Mouse (Mus musculus): ENCODE data around the gene Paxx.

Gene Paxx

GRCm38 (mm10) chr2:25482969-25483368, 22.1 kb upstream of the Paxx start:
- no peak for DNase-seq (ENCODE audit: low spot score)

GRCm38 (mm10) chr2:25480541-25480940, 19.6 kb upstream of the Paxx start:
- no peak for DNase-seq (ENCODE audit: low spot score)

DNA sequence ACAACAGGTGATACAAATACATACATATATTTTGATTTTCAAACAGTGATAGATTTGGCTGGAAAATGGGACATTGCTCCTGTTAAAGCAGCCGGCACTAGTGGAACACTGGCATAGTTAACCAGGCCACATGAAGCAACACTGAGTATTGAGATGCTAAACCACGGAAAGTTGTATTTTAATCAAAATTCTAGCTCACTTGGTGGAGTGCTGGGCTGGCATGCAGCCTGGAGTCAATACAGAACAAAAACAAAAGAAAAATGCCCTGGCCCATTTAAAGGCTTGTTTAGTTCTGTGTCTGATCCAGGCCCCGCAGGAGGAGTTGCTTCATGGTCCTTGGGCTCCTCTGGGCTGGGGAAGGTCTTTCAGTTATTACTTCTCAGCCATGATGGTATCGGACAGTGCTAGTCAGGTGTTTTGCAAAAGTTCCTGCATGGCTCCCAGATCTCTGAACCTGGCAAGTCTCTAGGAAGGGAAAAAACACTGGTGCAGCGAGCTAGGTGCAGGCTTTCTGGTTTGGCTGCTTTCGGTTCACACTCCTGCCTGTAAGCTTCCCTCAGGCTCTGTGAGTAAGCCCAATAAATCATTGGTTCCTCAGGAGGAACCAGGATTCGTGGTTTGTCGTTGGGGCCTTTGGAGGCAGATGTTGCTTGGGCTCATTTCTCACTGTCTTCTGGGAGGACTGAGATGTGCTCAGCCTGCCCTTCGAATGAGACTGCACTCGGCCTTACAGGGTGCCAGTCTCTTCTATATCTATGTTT, 18.8 kb upstream of the Paxx start:
- DNase-seq (ENCODE audit: low spot score) = no peak

DNA sequence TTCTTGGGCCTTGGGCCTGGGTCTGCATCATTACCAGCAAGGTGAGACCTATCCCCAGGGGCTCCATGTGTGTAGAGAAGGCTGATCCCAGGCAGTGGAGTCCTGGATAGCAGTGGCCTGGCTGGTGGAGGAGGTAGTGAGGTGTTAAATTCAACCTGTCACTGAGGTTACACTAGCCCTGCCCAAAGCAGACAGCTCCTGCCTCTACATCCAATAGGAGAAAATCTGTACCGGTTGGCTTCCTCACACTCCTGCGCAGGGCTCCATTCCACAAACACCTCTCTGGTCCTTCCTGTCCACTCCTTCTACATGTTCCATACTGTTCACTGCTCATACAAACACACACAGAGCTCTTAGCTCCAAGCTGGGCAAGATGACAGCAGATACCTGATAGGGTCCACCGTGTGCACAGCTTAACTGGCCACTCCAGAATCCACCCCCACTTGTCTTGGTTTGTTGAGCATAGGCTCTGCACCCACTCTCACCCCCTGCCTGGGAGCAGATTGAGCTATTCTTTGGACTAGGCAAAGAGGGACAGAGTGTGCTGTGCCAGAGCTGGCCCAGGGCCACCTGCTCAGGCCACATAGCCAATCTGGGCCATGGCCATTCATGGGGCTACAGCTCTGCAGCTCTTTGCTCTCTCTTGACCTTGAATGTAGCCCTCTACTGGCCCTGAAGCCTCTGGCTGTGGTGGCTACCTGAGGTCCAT, 17.2 kb upstream of the Paxx start:
- DNase-seq (ENCODE audit: low spot score) = no peak

- no peak for DNase-seq (ENCODE audit: low spot score)
Measured at GRCm38 (mm10) chr2:25477541-25477940, 16.6 kb upstream of the Paxx start.

DNA sequence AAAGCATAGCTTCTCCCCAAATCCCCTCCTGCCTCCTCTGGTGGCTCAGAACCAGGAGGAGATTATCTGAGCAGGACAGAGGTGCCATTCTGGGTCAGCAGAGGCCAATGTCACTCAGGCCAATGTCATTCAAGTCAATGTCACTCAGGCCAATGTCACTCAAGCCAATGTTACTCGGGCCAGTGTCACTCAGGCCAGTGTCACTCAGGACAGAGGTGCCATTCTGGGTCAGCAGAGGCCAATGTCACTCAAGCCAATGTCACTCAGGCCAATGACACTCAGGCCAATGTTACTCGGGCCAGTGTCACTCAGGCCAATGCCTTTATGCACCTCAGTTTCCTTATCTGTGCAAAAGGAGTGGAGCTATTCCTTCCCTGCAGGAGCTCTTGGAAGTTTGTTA, 11.7 kb upstream of the Paxx start:
- no peak for DNase-seq (ENCODE audit: low spot score)

DNA sequence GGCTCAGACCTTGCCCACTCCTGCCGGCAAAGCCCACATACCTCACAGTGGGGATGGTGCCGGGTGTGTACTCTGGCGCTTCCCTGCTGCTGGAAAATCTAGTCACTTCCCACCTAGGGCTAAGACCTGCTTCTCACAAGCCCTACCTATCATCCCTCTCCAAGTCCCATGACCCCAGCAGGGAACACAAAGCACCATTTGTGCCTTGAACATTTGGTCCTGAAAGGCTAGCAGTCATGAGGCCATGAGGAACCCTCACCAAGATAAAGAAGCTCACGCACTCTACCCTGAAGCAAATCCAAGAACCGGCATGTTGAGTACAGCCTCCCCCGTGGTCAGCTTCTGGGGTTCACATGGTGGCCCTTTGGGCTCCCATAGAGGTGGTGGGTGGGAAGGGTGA, 9.1 kb upstream of the Paxx start, which contains the start of gene Ptgds:
Gene Ptgds (minus strand): TSS at position 78 of the 400 bp plus-strand sequence.
- no peak for DNase-seq (ENCODE audit: low spot score)

- no peak for DNase-seq (ENCODE audit: low spot score)
Measured at GRCm38 (mm10) chr2:25468962-25469915, 8.3 kb upstream of the Paxx start.

GRCm38 (mm10) chr2:25467606-25468303, 6.9 kb upstream of the Paxx start:
- no peak for DNase-seq (ENCODE audit: low spot score)

DNA sequence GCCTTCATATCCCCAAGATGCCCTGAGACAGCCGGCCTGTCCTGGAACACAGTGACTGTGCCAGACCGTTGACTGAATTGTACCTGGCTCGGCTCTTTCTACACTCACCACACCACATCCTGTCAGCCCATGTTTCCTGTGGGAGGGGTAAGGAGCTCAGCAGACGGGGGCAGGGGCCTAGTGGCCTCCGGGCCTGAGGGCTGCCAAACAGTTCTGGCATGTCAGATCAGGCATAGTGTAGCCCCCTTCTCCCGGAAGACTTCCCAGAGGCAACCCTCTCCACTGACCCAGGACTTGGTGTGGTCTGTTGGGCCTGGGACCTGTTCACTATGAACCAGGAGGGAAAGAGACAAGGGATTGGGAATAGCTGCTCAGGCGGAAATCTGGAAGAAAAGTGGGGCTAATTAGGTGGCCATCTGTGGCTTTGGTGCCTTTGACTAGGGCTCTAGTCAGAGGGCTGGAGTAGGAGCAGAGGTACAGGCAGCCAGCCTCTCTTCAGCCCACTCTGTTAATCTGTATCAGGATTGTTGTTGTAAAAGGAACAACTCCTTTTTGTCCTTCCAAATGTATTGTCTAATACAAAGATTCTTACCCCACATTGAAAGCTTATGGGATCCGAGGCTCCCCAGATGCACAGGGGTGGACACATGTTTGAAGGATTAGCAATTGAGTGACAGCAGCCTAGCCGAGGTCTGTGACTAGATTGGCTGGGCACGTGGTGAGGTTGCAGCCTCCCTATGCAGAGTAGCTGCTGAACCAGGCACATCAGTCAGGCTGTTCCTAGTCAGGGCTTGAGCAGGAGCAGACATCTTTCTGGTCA, 5.1 kb upstream of the Paxx start:
- DNase-seq (ENCODE audit: low spot score) = no peak

GRCm38 (mm10) chr2:25465256-25465655, 4.4 kb upstream of the Paxx start:
- DNase-seq (ENCODE audit: low spot score) = no peak

- no peak for DNase-seq (ENCODE audit: low spot score)
Measured at GRCm38 (mm10) chr2:25463630-25464029, 2.7 kb upstream of the Paxx start.

GRCm38 (mm10) chr2:25461407-25461806, 513 bp upstream of the Paxx start:
- DNase-seq (ENCODE audit: low spot score) = no peak

DNA sequence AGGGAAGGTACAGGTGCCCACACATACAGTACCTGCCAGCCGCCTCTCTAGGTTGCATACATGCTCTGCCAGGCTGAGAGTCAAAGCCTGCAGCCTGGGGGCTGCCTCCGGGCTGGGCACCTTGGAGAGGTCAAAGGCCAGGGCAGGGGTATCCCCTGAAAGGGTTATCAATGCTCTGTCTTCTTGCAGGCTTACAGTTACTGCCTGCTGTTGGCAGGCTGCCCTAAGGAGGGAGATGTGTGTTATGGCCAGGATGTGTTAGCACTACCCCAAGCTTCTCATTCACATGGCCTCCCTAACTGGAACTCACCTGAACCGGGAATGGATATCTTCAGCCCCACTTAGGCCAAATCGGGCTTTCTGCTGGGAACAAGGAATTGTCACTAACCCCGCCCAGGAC, 759 bp downstream of the Paxx start:
- DNase-seq (ENCODE audit: low spot score) = no peak

- DNase-seq (ENCODE audit: low spot score) = no peak
Measured at GRCm38 (mm10) chr2:25458911-25459310, 2.0 kb downstream of the Paxx start.

GRCm38 (mm10) chr2:25457022-25457896, 3.6 kb downstream of the Paxx start:
- no peak for DNase-seq (ENCODE audit: low spot score)

DNA sequence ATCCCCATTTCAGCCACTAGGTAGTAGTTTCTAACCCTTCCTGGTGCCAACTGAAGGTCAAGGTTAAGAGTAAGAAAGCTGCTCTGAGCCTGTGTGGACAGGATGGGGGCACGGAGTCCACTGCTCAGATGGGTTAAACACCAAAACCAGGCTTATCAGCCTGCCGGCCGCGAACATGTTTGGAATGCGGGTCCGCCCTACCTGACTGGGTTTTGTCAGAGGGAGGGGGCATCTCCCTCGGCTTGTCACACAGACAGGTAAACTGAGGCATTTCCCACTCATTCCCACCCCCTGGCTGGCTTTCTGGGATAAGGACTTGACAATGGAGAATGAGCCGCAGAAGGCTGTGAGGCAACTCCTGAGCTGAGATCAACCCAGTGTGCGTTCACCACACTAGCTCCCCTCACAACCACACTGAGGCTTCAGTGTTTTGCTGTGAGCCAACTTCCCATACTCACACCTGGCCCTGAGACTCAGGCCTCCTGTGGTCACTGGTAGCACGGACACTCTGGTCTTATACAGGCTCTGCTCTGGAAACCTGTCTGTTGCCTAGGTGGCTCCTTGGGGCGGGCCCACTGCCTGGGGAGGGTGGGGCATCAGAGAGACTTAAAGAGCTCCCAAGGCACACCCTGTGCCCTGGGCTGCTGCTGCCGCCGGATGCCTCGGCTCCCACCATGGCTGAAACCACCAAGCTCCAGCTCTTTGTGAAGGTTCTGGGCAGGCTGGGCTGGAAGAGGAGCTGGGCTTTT, 4.5 kb downstream of the Paxx start, which contains the start of gene Clic3:
Gene Clic3 (plus strand): TSS at position 634 of the 749 bp plus-strand sequence.
- no peak for DNase-seq (ENCODE audit: low spot score)

GRCm38 (mm10) chr2:25452951-25453350, 7.9 kb downstream of the Paxx start:
- no peak for DNase-seq (ENCODE audit: low spot score)
